Mouse (Mus musculus): Measurements from ENCODE around the gene Wnt8b. TPM values are rescaled to one million over a fixed set of nuclear protein-coding genes. Genes with fewer than 3 reads are reported as not detected.

The Wnt8b gene
- total RNA-seq, 4 experiments from 2014 or later = 0.09 TPM; not detected in 3

- DNase-seq (ENCODE audit: low spot score) = no peak
These were observed 19.3 kb downstream of the Wnt8b start for GRCm38 (mm10) chr19:44512601-44513000.

- no peak for DNase-seq (ENCODE audit: low spot score)
These were observed 20.0 kb downstream of the Wnt8b start for GRCm38 (mm10) chr19:44513054-44513833.

GRCm38 (mm10) chr19:44513921-44514482 lies 20.7 kb downstream of the Wnt8b start:
- DNase-seq (ENCODE audit: low spot score) = no peak

- DNase-seq (ENCODE audit: low spot score) = no peak
These were observed 21.5 kb downstream of the Wnt8b start for GRCm38 (mm10) chr19:44514521-44515451.

GRCm38 (mm10) chr19:44515769-44516168 lies 22.5 kb downstream of the Wnt8b start:
- DNase-seq (ENCODE audit: low spot score) = no peak

- no peak for DNase-seq (ENCODE audit: low spot score)
These were observed 24.9 kb downstream of the Wnt8b start for GRCm38 (mm10) chr19:44517996-44518768.

- DNase-seq (ENCODE audit: low spot score) = peak; percentile 72
These were observed 25.9 kb downstream of the Wnt8b start for GRCm38 (mm10) chr19:44519152-44519551.

- DNase-seq (ENCODE audit: low spot score) = no peak
These were observed 32.4 kb downstream of the Wnt8b start for GRCm38 (mm10) chr19:44525551-44526205.

- no peak for DNase-seq (ENCODE audit: low spot score)
These were observed 36.7 kb downstream of the Wnt8b start for GRCm38 (mm10) chr19:44530018-44530417.

- no peak for DNase-seq (ENCODE audit: low spot score)
These were observed 42.1 kb downstream of the Wnt8b start for GRCm38 (mm10) chr19:44535376-44535775.

- no peak for DNase-seq (ENCODE audit: low spot score)
These were observed 44.1 kb downstream of the Wnt8b start for GRCm38 (mm10) chr19:44537416-44537815.

GRCm38 (mm10) chr19:44542694-44543178 lies 49.5 kb downstream of the Wnt8b start:
- no peak for DNase-seq (ENCODE audit: low spot score)

GRCm38 (mm10) chr19:44544372-44544771 lies 51.1 kb downstream of the Wnt8b start:
- no peak for DNase-seq (ENCODE audit: low spot score)

- DNase-seq (ENCODE audit: low spot score) = peak; percentile 77
These were observed 51.5 kb downstream of the Wnt8b start for GRCm38 (mm10) chr19:44544775-44545174.

- DNase-seq (ENCODE audit: low spot score) = peak; percentile 66
These were observed 52.2 kb downstream of the Wnt8b start, which contains the start of gene Sec31b for GRCm38 (mm10) chr19:44545321-44546041. Sec31b (minus strand) TSS chr19:44545864.

GRCm38 (mm10) chr19:44552731-44553130 lies 59.5 kb downstream of the Wnt8b start, which contains the start of gene Gm20538:
Gm20538 (minus strand) TSS chr19:44552831.
- no peak for DNase-seq (ENCODE audit: low spot score)

- DNase-seq (ENCODE audit: low spot score) = no peak
These were observed 60.0 kb downstream of the Wnt8b start for GRCm38 (mm10) chr19:44553286-44553685.

- no peak for DNase-seq (ENCODE audit: low spot score)
These were observed 61.2 kb downstream of the Wnt8b start for GRCm38 (mm10) chr19:44554490-44554860.

- DNase-seq (ENCODE audit: low spot score) = peak; percentile 97
These were observed 61.8 kb downstream of the Wnt8b start, which contains the start of gene Ndufb8 for GRCm38 (mm10) chr19:44554861-44555590. Ndufb8 (minus strand) TSS chr19:44555440.
